Mouse (Mus musculus): ENCODE measurements around the gene Gm17604. TPM values are rescaled to one million over a fixed set of nuclear protein-coding genes. Genes with fewer than 3 reads are reported as not detected.

The Gm17604 gene
- total and polyA plus RNA-seq, 2 experiments: not detected

DNA sequence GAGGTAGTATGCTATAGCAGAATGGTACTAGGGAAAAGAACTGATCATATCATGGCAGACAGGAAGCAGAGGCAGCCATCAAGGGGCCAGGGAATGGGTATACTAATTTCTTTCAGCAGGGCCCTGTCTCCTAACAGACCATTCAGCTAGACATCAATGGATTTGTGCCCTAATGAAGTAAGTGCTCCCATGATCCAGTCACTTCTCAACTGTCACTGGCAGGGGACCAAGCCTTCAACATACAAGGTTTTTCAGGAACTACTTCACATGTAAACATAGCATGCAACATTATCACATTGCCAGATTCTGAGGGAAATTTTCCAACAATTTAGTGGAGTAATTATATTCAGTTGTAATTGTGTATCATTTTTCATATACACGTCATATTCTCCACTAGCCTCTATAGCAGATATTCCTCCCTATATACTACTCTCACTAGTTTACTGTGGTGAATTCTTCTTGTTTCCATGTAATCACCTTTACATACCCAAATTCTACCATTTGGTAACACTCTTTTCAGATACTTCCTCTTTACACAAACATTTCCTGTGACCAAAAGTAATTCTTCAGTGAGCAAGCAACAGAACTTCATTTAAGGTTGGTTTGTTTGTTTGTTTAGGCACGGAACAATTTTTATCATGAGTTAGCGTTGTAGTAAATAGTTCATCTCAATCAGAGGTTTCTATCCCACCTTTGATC, 38.7 kb downstream of the Gm17604 start:
- WGBS: 46% methylated on average over 3 of the region's 3 CpGs
- no peak for DNase-seq (ENCODE audit: extremely low read depth, low read depth, low spot score)
- H3K4me3 ChIP-seq (ENCODE audit: insufficient read depth, low read depth, low read length): no peak overlapping the region
- H3K79me2 ChIP-seq (ENCODE audit: control insufficient read depth, insufficient read depth, low read length): peaks cover 6% of the 10 kb centered on the region; the same call in 1 of the 2 replicates
- no peak overlapping the region for H3K9ac ChIP-seq (ENCODE audit: low read depth, low read length)
- peaks cover 6% of the 10 kb centered on the region for H3K36me3 ChIP-seq (ENCODE audit: control insufficient read depth, insufficient read depth, low read length)
- no peak for TF ChIP-seq POLR2A (IDR thresholded peaks at IDR 0.05; ENCODE audit: extremely low read depth, insufficient read depth, low read length)
- no peak for TF ChIP-seq CTCF (IDR thresholded peaks at IDR 0.05; ENCODE audit: low read depth, low read length)
- H3K27ac ChIP-seq (replicated peaks; ENCODE audit: insufficient read depth, low read depth, low read length): no peak overlapping the region
- no peaks in the 10 kb centered on the region for H3K27me3 ChIP-seq (ENCODE audit: control insufficient read depth, insufficient read depth, low read length)
- no peaks in the 10 kb centered on the region for H3K4me1 ChIP-seq (ENCODE audit: control insufficient read depth, insufficient read depth, low read length)

Other genes with a start within 250 kb of the Gm17604 start
- 33.5 and 42.3 TPM in 2 replicates for gene Mospd2, start 24.5 kb downstream of the Gm17604 start, total RNA-seq (2014; rRNA removed)
- 5.5 and 7.2 TPM in 2 replicates for gene Mospd2, start 24.5 kb downstream of the Gm17604 start, polyA plus RNA-seq (2012; rRNA removed)
- gene Fancb, start 24.2 kb downstream of the Gm17604 start, total RNA-seq (2014; rRNA removed): 0.92 and 1.2 TPM in 2 replicates
- gene Fancb, start 24.2 kb downstream of the Gm17604 start, polyA plus RNA-seq (2012; rRNA removed): 0.07 and 0.15 TPM in 2 replicates

Measured in liver, adult 2 months (tissue).